Mouse (Mus musculus): ENCODE measurements around the gene Rcl1. TPM values are rescaled to one million over a fixed set of nuclear protein-coding genes. Genes with fewer than 3 reads are reported as not detected.

Gene Rcl1
- total RNA-seq, 1 experiment from 2014 or later: 97.2 TPM

DNA sequence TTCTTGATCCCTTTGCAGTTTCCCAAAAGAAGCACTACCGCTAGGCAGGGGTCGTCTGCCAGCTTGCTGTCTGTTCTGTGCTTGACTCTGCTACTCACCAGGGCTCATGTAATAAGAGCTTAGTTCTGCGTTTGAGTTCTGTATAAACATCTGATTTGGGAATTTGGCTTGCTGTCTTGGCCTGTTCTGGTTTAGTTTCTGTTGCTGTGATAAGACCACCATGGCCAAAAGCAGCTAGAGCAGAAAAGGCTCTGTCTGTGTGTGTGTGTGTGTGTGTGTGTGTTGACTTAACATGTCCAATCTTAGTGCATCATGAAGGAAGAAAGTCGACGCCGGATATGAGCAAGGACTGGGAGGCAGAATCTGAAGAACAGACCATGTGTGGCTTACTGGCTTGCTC, 44.2 kb downstream of the Rcl1 start:
- no peak for ATAC-seq (replicated peaks; ENCODE audit: low read depth, poor library complexity, severe bottlenecking)

DNA sequence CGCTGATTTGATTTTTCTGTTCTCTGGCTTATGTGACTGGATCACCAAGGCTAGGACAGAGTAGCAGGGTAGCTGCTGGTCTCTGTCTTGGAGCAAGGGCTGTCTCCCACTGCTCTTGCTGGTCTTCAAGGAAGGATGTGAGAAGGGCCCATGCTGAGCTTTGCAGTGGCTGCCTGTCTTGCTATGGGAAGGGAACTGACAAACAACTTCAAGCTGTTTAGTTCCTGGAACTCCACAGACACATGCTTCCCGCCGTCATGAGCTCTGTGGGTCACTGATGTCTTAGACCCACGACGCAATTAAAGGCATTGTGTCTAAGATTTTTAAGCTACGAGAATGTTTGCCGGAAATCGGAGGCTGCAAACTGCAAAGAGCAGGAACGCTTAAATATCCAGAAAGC, 45.6 kb downstream of the Rcl1 start:
- ATAC-seq (replicated peaks; ENCODE audit: low read depth, poor library complexity, severe bottlenecking): no peak

DNA sequence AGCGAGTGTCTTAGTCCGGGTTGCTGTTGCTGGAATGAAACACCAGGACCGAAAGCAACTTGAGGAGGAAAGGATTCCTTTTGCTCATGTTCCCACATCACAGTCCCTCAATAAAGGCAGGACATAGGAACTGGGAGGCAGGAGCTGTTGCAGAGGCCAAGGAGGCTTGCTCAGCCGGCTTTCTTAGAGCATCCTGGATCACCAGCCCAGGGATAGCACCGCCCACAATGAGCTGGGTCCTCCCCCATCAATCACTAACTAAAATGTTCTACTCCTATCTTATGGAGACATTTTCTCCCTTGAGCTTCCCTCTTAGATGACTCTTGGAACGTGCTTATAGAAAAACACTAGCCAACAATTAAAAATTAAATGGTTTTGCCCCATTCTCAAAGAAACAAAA, 48.4 kb downstream of the Rcl1 start:
- ATAC-seq (replicated peaks; ENCODE audit: low read depth, poor library complexity, severe bottlenecking): no peak

DNA sequence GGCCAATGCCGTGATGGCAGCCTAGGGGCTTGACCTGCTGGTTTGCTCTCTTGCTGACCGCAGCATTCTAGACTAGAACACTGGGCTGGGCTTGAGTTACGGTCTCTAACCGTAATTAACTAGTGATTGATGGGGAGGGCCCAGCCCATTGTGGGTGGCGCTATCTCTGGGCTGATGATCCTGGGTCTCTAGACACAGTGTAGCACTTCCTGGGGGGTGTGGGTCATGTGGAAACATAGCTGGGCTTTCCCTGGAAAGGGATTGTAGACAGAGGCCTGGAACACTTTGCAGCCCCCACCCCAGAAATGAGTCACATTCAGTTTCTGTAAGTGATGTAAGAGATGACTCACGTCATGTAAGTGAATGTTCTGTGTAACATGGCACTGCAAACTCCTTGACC, 48.9 kb downstream of the Rcl1 start:
- no peak for ATAC-seq (replicated peaks; ENCODE audit: low read depth, poor library complexity, severe bottlenecking)

DNA sequence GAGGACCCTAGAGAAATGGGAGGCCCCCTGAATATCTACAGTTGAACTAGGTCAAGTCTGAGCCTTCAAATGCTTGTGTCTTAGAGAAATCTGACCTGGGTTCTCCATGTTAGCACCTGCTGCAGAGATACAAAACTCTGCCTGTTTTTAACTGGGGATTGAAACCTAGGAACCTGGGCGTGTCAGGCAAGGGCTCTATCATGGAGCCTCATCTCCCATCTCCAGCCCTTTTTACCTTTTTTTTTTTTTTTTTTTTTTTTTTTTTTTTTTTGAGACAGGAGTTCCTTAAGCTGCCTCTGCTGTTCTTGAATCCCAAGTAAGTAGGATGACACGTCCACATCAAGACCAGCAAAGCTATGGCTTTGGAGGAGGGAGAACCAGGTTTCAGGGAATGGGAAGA, 50.3 kb downstream of the Rcl1 start:
- ATAC-seq (replicated peaks; ENCODE audit: low read depth, poor library complexity, severe bottlenecking): no peak

DNA sequence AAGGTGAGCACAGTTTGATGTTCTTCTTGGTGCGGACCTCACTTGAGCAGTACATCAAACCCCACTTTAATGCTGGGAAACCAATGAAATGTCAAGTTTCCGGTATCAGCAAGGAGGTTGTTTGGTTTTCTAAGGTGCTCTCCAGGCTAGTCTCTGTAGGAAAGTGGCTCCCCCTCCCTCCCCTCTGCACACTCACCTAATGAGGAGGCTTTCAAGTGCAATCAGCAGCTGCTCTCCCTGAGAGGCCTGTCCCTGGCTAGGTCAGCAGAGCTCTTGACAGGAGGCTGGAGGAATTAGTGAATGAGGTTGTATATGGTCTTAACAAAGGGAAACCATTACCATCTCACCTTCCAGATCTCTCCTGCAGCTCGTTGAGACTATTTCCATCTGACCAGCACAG, 54.4 kb downstream of the Rcl1 start:
- ATAC-seq (replicated peaks; ENCODE audit: low read depth, poor library complexity, severe bottlenecking): no peak

DNA sequence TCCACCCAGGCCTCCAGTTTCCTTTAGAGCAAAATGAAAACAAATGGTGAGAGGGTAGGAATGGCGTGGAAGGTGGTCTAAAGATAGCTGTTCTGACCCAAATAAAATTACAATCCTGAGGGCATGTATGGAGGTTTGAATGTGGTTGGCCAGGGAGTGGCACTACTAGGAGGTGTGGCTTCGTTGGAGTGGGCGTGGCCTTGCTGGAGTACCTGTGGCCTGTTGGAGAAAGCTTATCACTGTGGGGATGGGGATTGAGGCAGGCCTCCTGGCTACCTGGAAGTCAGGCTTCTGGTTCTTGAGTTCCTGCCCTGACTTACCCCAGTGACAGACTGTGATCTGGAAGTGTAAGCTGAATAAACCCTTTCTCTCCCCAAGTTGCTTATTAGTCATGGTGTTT, 55.2 kb downstream of the Rcl1 start:
- ATAC-seq (replicated peaks; ENCODE audit: low read depth, poor library complexity, severe bottlenecking): no peak

DNA sequence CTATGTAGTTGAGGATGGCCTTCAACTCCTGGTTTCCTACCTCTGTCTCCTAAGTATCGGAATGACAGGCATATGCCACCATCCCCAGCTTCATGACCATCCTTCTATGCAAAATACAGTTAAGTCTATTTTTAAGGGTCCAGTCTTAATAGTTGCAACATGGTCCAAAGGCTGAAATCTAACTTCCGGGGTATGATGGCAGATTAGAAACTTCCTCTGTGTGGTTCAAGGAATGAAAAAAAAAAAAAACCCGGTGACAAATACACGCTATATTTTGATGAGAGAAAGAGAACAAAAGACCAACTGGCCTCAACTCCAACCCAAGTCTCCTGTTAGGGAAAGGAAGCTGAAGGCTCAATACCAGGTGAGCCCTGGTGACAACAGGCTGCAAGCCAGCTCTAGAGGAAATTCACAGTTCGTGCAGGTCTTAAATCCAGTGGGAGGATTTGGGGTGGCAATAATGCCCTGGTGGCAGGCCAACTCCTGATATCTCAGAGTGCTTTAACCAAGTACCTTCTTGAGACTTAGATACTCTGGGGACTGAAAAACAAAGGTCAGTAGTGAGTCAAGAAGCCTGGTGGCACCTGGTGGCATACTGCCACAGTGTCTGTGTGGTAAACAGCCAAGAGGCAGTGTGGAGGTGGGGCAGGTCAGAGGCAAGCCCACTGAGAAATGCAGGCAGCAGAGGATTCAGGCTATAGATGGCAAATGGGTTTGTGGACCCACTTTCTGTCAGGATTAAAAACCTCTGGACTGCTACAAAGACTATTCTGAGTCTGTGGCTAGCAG, 56.7 kb downstream of the Rcl1 start:
- peak; percentile 52; the same call in 1 of the 2 replicates for ATAC-seq (replicated peaks; ENCODE audit: low read depth, poor library complexity, severe bottlenecking)

DNA sequence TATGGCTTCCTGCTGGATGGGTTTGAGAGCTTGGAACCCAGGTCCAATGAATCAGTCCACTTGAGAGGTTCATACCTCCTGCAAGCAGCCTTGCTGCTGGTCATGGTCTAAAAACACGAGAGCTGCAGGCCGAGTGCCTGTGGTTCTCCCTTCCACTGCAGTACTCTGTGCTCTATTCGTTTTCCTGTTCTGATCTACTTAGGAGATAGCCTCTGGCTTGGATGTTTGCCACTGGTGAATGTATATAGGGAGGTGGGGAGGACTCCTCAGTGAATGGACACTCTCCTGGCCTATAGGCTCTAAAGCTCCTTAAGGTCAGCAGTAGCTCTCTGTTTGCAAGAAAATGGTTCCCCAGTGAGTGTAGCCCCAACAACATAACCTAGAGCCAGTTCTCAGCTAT, 57.3 kb downstream of the Rcl1 start:
- 0 out of 2 replicates have a peak, but pooled peaks have one; percentile 42 for ATAC-seq (replicated peaks; ENCODE audit: low read depth, poor library complexity, severe bottlenecking)

DNA sequence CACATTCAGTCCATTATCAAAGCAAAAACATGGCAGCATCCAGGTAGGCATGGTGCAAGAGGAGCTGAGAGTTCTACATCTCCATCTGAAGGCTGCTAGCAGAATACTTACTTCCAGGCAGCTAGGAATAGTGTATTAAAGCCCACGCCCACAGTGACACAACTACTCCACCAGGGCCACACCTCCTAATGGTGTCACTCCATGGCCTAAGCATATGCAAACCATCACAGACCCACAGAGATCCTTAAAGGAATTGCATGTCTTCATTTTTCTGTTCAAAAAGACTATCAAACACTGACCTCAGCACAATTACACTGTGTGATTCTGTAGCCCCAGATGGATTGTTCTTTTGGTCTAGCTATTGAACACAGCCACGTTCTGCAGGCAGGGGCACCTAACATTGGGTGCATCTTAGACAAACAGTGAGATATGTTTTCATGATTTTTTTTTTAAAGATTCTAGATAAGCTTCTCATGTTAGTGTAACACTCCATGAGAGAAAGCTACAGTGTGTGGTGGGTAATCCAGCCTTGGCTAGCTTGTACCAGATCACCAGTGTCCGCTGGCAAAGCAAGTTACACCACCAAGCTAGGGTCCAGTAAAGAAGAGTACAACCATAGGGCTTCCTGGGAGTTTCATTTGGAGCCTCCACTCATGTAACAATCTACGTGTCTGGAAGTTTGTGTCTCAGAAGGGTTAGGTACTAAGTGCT, 62.8 kb downstream of the Rcl1 start:
- no peak; the same call in 1 of the 2 replicates for ATAC-seq (replicated peaks; ENCODE audit: low read depth, poor library complexity, severe bottlenecking)

DNA sequence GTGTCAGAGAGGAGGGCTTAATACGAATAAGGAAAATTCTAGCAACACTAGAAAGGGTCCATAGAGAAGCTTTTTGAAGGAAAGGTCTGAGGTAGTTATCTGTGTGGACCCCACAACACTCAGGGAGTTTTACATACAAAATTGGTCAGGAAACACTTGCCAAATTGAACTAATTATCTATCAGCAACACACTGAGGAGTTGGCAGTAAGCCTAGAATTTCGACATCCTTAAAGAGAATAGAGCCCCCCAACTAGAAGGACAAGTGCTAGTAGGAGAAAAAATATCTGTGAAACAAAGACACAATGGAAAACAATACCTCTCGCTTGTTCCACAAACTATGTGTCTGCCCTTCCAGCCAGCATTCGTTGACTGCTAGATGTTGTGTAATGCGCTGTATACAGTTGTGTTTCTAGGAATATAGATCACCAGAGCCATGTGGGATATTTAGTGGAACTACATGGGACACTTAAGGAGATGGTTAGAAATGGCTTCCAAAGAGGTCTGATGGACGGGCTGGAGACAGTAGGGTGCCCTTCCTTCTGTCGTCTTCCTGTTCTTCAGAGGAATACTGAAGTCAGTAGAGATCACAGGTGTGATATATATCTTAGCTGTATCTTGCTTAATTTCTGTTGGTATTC, 63.5 kb downstream of the Rcl1 start:
- peak; percentile 84 for ATAC-seq (replicated peaks; ENCODE audit: low read depth, poor library complexity, severe bottlenecking)

DNA sequence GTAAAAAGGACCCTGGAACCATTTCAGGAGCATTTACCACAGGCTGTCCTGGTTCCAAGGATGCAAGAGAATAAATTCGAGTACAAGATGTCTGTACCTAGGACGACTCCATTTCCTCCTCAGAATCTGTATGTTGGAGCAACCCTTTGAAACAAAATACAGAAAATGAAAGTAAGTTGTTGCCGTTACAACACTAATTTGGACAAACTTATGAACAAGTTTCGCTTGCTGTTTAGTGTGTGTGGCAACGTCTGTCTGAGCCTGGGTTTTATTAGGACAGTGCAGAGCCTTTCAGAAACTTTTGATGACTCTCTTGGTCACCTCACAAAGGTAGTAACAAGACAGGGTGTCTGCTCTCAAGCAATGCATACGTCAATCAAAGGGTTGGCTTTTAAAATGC, 66.8 kb downstream of the Rcl1 start:
- no peak for ATAC-seq (replicated peaks; ENCODE audit: low read depth, poor library complexity, severe bottlenecking)

DNA sequence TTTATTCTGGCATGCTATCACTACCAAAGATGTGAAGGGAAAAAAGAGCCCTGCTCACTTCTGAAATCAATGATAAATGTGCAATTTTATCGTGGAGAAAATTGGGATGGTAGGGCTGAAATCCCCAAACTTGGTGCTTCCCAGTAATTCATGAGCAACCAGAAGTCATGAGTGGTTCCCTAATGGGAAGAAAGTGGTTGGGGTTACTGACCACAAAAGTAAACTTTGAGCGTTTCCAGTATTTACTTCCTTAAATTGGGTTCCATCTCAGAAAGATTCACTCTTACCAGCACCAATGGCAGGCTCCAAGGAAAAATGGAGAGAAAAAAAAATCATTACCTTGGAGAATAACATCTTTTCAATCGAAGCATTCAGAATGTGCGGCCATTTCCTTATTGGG, 79.2 kb downstream of the Rcl1 start:
- ATAC-seq (replicated peaks; ENCODE audit: low read depth, poor library complexity, severe bottlenecking): 0 out of 2 replicates have a peak, but pooled peaks have one; percentile 45

DNA sequence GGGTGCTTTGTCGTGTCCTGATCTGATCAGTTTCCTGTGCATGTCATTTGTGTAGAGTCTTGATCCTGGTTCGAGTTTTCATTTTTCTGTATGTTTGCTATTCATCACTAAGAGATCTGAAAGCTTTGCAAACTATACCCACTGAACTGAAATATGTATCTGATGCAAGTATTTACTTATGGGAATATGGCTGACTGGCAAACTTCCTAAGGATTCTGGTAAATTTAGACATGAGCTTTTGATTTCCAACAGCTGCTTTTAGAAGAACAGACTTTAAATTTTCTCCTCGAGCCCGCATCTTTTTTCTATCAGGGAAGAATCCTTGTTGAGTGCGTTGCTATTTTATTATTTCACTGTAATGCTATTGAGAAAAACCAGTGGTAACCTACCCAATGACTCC, 81.0 kb downstream of the Rcl1 start:
- ATAC-seq (replicated peaks; ENCODE audit: low read depth, poor library complexity, severe bottlenecking): no peak

DNA sequence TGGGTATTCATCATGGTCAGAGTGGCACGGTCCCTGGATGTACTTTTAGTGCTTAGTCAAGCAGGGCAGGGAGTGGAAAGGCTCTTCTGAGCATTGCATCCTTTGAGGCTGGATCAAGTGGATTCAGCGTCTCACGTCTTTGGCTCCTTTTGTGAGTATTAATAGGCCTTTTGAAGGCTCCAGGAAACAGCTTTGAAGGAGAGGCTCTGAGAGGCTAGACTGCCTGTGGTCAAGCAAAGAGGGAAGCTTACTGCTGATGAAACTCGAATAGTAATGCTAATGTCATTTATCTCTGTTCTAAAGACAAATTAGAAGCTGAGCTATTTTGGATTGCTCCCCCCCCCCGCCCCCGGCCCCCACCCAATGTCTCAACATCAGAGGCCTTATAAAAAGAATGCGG, 83.9 kb downstream of the Rcl1 start:
- 0 out of 2 replicates have a peak, but pooled peaks have one; percentile 29 for ATAC-seq (replicated peaks; ENCODE audit: low read depth, poor library complexity, severe bottlenecking)

DNA sequence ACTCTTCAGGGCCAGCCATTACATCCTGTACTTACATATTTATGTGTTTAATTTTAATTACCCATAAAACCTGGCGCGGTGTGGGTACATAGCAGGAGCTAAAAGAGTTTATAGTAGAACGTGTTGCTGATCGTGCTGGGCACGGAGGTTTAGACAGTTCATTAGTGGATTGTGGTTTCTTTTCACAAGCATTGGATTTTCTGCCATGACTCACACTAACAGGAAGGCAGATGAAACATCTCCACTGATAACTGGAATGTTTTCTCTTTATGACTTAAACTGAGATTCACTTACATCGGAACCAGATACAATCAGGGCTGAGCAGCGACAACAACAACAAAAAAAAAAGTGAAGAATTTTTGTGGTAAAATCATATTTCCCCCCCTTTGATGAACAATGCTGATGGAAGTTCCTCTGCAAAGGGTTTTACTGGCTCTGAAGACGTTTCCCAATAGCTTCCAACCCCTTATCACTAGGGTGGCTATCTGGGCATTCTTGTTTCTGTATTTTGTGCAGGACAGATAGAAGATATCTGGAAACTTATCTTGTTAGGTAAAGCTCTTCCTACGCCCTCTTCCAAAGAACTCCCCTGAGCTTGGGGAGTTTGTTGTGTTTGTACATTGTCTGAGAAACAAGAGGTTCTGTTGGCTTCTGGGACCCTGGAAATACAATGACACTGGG, 84.5 kb downstream of the Rcl1 start:
- no peak for ATAC-seq (replicated peaks; ENCODE audit: low read depth, poor library complexity, severe bottlenecking)

DNA sequence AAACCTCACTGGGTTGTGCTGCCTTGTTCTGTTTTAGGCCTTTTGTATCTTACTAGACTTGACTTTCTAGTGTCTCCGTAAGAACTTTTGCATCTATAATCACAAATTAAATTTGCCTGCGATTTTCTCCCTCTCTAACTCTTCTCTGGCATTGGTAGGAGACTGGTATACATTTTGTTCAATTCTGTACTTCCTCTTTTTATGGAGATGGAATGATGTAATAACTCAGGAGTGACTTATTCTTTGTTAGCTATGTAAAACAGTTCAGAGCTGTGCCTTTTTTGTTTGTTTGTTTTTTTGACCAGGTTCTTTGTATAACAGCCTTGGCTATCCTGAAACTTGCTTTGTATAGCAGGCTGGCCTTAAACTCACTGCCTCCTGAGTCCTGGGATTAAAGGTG, 87.7 kb downstream of the Rcl1 start:
- 0 out of 2 replicates have a peak, but pooled peaks have one; percentile 54 for ATAC-seq (replicated peaks; ENCODE audit: low read depth, poor library complexity, severe bottlenecking)

Measured in common myeloid progenitor, adult 5-6 weeks (primary cell).